Mouse (Mus musculus): ENCODE data around the gene Setd4. TPM values are rescaled to one million over a fixed set of nuclear protein-coding genes. Genes with fewer than 3 reads are reported as not detected.

Setd4 gene
- polyA plus RNA-seq, 1 experiment from 2014 or later, result 16.5 TPM

Other genes starting within 250 kb of the Setd4 start
- gene Cbr1, start 1.8 kb upstream of the Setd4 start, polyA plus RNA-seq (2016; fragmentation: Nextera tagmentation; extraction: Ambion mirVana), result 122 and 125 TPM in 2 replicates
- gene Gm5678, start 24.0 kb upstream of the Setd4 start, polyA plus RNA-seq (2016; fragmentation: Nextera tagmentation; extraction: Ambion mirVana), result not detected in 2 replicates
- 0.30 and 0.53 TPM in 2 replicates for gene Cbr3, start 79.2 kb upstream of the Setd4 start, polyA plus RNA-seq (2016; fragmentation: Nextera tagmentation; extraction: Ambion mirVana)
- gene Dop1b, start 107.8 kb upstream of the Setd4 start, polyA plus RNA-seq (2016; fragmentation: Nextera tagmentation; extraction: Ambion mirVana), result 22.4 and 25.2 TPM in 2 replicates
- gene Morc3, start 228.1 kb upstream of the Setd4 start, polyA plus RNA-seq (2016; fragmentation: Nextera tagmentation; extraction: Ambion mirVana), result 33.4 and 43.7 TPM in 2 replicates

Data from hindbrain, embryonic 12.5 days (tissue).